Mouse (Mus musculus) intestine, embryonic 16.5 days (tissue): ENCODE data around the gene Ppp1r14d. TPM values are rescaled to one million over a fixed set of nuclear protein-coding genes. Genes with fewer than 3 reads are reported as not detected.

Source experiments
- ATAC-seq: fragments of 200-750 bp; cut with Nextera tagmentation; 2 replicates; pipeline ENCODE4 v1.8.0; 2017; ENCODE audit warnings: moderate TSS enrichment, moderate library complexity
- H3K27ac ChIP-seq: fragments of 300-500 bp; sonication (generic); 2 replicates; pipeline ENCODE4 v1.5.1; 2014; ENCODE audit warnings: mild to moderate bottlenecking, low read length
- H3K27me3 ChIP-seq: fragments of 300-500 bp; sonication (generic); replicated peaks from 2 replicates; pipeline ENCODE4 v1.6.1; 2014; ENCODE audit warnings: low read length, control low read depth, mixed read lengths; ENCODE audit not compliant: control insufficient read depth, insufficient read depth
- H3K36me3 ChIP-seq: fragments of 300-500 bp; sonication (generic); 2 replicates; pipeline ENCODE4 v1.6.1; 2014; ENCODE audit warnings: low read length, control low read depth; ENCODE audit not compliant: control insufficient read depth, insufficient read depth
- H3K4me1 ChIP-seq: fragments of 300-500 bp; sonication (generic); 2 replicates; pipeline ENCODE4 v1.6.1; 2014; ENCODE audit warnings: low read length, control low read depth, mixed read lengths; ENCODE audit not compliant: control insufficient read depth, insufficient read depth
- H3K4me2 ChIP-seq: fragments of 300-500 bp; sonication (generic); 2 replicates; pipeline ENCODE4 v1.6.1; 2014; ENCODE audit warnings: low read depth, low read length, control low read depth
- H3K4me3 ChIP-seq: fragments of 300-500 bp; sonication (generic); 2 replicates; pipeline ENCODE4 v1.5.1; 2014; ENCODE audit warnings: mild to moderate bottlenecking, low read length
- H3K9ac ChIP-seq: fragments of 300-500 bp; sonication (generic); 2 replicates; pipeline ENCODE4 v1.6.1; 2014; ENCODE audit warnings: low read depth, low read length
- H3K9me3 ChIP-seq: fragments of 300-500 bp; sonication (generic); 2 replicates; pipeline ENCODE4 v1.6.1; 2016; ENCODE audit warnings: low read length, control low read depth; ENCODE audit not compliant: control insufficient read depth
- WGBS: fragments of 180-500 bp; shearing (Covaris S2); extraction: QIAGEN DNeasy Blood & Tissue Kit; methylation state at CpG from one replicate; pipeline ENCODE4 v1.1.7; 2014; 5-methylcytosine and 5-hydroxymethylcytosine counted together
- polyA plus RNA-seq: library from polyadenylated mRNA; unstranded; fragments of >200 nt; fragmentation: Nextera tagmentation; extraction: Ambion mirVana; gene quantifications from 2 replicates; pipeline ENCODE4 v1.2.1, GENCODE M21; 2015

The Ppp1r14d gene
- 30.1 and 35.2 TPM in 2 replicates for polyA plus RNA-seq

DNA sequence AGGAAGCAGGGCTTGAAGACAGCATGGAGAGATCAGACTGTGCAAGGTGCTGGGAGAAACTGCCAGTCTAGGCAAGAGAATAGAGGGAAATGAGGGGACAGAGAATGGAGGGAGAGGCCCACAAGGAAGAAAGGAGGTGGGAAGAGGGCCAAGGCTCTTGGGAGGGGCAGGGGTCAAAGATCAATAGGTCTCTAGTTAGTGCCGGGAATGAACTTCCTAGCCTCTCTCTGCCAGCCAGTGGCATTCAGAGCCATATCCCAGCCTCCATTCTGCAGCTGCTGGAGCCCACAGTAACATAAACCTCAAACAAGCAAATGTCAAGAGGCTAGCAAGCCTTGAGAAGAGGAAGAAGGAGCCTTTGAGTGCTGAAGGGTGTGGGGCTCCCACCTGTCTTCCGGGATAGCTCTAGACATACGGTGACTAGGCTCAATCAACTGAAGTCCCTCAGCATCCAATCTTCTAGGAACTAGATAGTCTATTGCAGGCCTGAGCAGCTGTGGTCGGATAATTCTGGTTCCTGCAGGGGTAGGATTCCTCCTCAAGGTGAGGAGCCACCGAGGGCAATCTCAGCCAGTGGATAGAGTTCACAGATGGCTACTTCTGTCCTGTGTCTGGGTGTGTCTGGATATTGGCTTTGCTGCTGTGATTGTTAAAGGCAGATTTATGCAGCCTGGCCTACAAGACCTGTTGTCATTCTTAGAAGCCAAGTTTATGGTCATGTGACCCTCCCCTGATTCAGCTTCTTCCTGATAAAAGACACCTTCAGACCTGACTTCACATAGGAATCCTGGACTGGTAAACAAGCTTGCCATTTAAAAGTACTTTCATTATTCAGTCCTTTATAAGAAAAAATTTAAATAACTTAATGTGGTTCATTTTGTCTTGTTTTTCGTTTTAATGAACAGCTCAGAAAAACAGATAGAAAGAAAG, at the start of gene Ppp1r14d:
Gene Ppp1r14d (minus strand): TSS at position 132 of the 930 bp plus-strand sequence.
- peak within 1 kb of the TSS; percentile 46 for H3K4me2 ChIP-seq
- H3K9ac ChIP-seq: peak within 1 kb of the TSS; percentile 48
- peak within 1 kb of the TSS; percentile 92 for H3K27ac ChIP-seq
- no peaks in the 10 kb centered on the region for H3K9me3 ChIP-seq
- H3K27me3 ChIP-seq: no peaks in the 10 kb centered on the region
- 59% methylated on average over 6 of the region's 6 CpGs for WGBS
- no peaks in the 10 kb centered on the region for H3K36me3 ChIP-seq
- peak within 1 kb of the TSS; percentile 34 for H3K4me3 ChIP-seq
- peak; percentile 79 for ATAC-seq
- H3K4me1 ChIP-seq: peaks cover 3% of the 10 kb centered on the region; the same call in 1 of the 2 replicates

DNA sequence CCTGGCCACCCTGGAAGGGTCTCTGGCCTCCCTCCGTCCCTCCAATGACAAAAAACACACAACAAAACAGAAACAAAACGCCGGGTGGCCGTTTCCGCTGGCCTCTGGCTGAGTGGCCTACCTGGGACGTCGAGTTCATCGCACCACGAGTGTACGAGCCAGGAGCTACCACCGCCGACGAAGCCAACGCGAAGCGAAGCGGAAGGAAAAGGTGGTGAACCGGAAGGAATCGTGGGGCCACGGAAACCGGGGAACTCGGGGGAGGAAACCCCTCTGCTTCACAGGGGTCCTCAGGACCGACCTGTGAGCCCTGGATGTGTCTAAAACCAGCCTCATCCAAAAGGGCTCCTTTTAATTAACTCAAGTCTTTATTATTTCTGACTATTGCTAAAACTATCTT, 48.1 kb upstream of the Ppp1r14d start:
- Histone ChIP-seq H3K27ac (no peak overlapping the region), H3K4me3 (no peak overlapping the region), H3K27me3 (no peaks in the 10 kb centered on the region), H3K4me1 (0 out of 2 replicates have a peak, but pooled peaks cover 3% of the 10 kb centered on the region), H3K4me2 (no peak overlapping the region), H3K36me3 (no peaks in the 10 kb centered on the region), H3K9ac (no peak overlapping the region), H3K9me3 (no peaks in the 10 kb centered on the region)
- WGBS: 88% methylated on average over 23 of the region's 23 CpGs
- ATAC-seq: no peak

DNA sequence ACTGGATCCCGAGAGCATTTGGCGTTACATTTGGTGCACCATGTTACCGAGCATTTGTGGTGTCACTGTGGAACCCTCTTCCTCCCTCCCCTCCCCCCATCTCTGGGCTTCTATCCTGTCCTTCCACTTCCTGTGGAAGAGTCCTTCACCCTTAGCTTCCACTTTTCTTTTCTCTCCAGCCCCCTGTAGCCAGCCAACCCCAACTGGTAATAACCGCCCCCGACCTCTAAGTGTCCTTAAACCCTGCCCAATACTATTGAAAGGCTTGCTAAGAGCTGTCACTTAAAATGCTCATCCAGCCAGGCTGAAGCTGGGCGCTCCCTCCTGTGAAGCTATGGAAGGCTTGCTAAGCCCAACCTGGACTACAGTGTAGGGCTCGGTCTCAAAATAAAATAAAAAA, 47.2 kb upstream of the Ppp1r14d start:
- Histone ChIP-seq H3K9ac (no peak overlapping the region), H3K9me3 (no peaks in the 10 kb centered on the region), H3K4me2 (no peak overlapping the region), H3K27me3 (no peaks in the 10 kb centered on the region), H3K27ac (no peak overlapping the region), H3K36me3 (no peaks in the 10 kb centered on the region), H3K4me1 (0 out of 2 replicates have a peak, but pooled peaks cover 3% of the 10 kb centered on the region), H3K4me3 (no peak overlapping the region)
- 83% methylated on average over 7 of the region's 7 CpGs for WGBS
- ATAC-seq: no peak

DNA sequence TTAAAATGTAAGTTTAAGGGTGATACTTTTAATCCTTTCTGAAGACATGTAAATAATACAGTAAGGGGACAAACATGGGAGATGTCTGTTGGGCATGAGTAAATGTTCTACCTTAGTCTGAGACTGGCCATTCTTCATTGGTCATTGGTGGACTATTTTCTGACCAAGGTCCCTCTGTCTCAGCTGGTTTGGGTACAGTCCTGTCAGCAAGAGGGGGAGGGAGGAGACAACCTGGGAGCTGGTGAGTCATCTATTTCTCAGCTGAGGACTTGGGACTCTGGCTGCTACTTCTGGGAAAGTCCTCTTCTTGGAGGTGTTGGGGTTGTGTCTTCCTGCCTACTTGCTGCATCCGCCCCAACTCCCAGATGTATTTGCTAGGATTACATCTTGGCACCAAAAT, 44.4 kb upstream of the Ppp1r14d start:
- no peak overlapping the region for H3K4me2 ChIP-seq
- peaks cover 10% of the 10 kb centered on the region; the same call in 1 of the 2 replicates for H3K4me1 ChIP-seq
- H3K27me3 ChIP-seq: peaks cover 6% of the 10 kb centered on the region; the same call in 1 of the 2 replicates
- H3K9ac ChIP-seq: no peak overlapping the region
- no peak overlapping the region for H3K27ac ChIP-seq
- 85% methylated on average over 1 of the region's 1 CpGs for WGBS
- no peak overlapping the region for H3K4me3 ChIP-seq
- ATAC-seq: no peak
- no peaks in the 10 kb centered on the region for H3K36me3 ChIP-seq
- H3K9me3 ChIP-seq: no peaks in the 10 kb centered on the region

DNA sequence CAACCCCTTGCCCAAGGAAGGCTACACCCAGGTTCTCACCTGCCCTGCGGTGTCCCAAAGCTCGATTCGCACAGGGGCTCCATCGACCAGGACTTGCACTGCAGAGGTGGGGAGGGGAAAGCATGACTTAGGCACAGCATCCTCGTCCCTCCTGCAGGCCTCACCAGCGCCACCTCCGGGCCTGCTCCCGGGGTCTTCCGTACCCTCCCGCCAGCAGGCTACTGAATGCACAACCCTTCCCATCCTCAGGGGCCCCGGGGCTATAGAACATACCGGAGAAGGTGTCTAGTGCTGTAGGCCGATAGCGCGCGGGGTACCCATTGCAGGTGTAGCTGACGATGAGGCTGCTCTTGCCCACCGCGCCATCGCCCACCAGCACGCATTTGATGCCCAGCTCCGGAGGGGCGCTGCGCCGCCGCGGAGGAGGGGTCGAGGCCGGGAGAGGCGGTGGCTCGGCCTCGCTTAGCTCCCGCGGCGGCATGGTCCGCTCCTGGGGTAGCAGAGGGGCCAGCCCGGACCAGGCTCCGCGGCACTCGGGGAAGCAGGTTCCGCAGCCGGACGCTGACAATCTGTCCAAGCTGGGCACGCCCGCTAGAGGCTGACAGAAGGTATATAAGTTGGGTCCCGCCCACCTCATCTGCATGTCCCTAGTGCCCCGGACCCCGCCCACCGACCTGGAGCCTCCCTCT, 41.1 kb upstream of the Ppp1r14d start, which contains the start of gene Rhov:
Gene Rhov (minus strand): TSS at position 630 of the 689 bp plus-strand sequence.
- H3K27ac ChIP-seq: no peak within 1 kb of the TSS
- H3K9ac ChIP-seq: peak within 1 kb of the TSS; percentile 74
- ATAC-seq: peak; percentile 87
- no peaks in the 10 kb centered on the region for H3K9me3 ChIP-seq
- H3K4me1 ChIP-seq: peaks cover 14% of the 10 kb centered on the region
- WGBS: under 1% methylated on average over 49 of the region's 49 CpGs
- H3K4me3 ChIP-seq: peak within 1 kb of the TSS; percentile 68
- H3K27me3 ChIP-seq: peaks cover 6% of the 10 kb centered on the region; the same call in 1 of the 2 replicates
- no peaks in the 10 kb centered on the region for H3K36me3 ChIP-seq
- peak within 1 kb of the TSS; percentile 100 for H3K4me2 ChIP-seq

DNA sequence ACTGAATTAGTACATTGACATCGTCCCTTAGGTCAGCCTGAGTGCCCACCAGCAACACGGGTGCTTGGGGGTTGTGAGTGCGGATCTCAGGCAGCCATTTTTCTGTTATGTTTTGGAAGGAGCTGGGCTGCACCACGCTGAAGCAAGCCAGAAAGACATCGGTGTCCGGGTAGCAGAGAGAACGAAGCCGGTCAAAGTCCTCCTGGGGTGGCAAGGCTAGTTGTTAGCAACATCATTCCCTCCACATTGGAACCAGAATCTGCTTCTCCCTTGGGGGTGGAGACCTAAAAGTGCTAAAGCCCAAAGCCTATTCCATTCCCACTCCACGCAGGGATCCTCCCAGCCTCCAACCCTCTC, 40.6 kb upstream of the Ppp1r14d start:
- Histone ChIP-seq H3K9ac (peak overlapping the region; percentile 74), H3K4me2 (peak overlapping the region; percentile 100), H3K27ac (no peak overlapping the region), H3K36me3 (no peaks in the 10 kb centered on the region), H3K4me1 (peaks cover 14% of the 10 kb centered on the region), H3K4me3 (peak overlapping the region; percentile 68), H3K9me3 (no peaks in the 10 kb centered on the region), H3K27me3 (peaks cover 6% of the 10 kb centered on the region; the same call in 1 of the 2 replicates)
- 53% methylated on average over 9 of the region's 9 CpGs for WGBS
- ATAC-seq: no peak

DNA sequence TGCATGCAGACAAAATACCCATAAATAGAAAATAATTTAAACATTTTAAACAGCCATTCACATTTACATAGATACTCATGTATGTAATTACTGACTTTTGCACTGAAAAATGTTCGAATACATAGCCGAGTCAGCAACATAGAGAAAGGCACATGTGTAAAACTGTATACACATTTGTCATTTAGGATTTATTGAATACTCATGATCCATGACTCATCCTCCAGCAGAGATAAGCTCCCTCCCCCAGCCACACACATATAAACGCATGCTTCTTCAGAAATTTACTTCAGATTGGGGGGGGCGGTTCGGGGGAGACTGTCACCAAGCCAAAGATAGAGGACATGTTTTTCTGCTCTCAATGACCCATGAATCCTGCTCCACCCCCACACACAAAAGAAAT, 34.1 kb upstream of the Ppp1r14d start:
- Histone ChIP-seq H3K27me3 (no peaks in the 10 kb centered on the region), H3K27ac (no peak overlapping the region), H3K9ac (no peak overlapping the region), H3K4me1 (peaks cover 14% of the 10 kb centered on the region), H3K36me3 (no peaks in the 10 kb centered on the region), H3K4me2 (no peak overlapping the region), H3K9me3 (no peaks in the 10 kb centered on the region), H3K4me3 (no peak overlapping the region)
- no peak for ATAC-seq
- WGBS: 61% methylated on average over 5 of the region's 5 CpGs

DNA sequence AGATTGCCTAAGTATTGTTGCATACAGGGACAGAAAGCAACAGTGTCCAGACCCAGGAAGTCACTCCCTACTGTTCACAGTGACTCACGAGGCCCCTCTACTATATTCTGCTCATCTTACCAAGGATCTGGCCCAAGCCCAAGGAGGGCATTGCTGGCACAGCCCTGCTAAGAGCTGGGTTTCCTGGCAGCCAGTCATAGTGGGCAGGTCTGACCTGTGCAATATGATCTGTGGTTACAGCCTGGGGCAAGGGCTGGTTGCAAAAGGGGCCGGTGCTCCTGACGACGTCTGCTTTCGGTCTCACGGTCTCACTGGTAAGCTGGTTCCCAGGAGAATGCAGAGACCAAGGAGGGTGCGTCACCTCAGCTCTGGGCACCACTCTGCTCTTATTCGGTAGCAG, 33.3 kb upstream of the Ppp1r14d start:
- Histone ChIP-seq H3K9me3 (no peaks in the 10 kb centered on the region), H3K9ac (no peak overlapping the region), H3K4me3 (no peak overlapping the region), H3K36me3 (no peaks in the 10 kb centered on the region), H3K4me1 (peaks cover 11% of the 10 kb centered on the region), H3K27me3 (no peaks in the 10 kb centered on the region), H3K4me2 (peak overlapping the region; percentile 1; the same call in 1 of the 2 replicates), H3K27ac (0 out of 2 replicates have a peak overlapping the region, but pooled peaks have one; percentile 14)
- ATAC-seq: peak; percentile 88
- 25% methylated on average over 8 of the region's 8 CpGs for whole genome bisulfite sequencing

DNA sequence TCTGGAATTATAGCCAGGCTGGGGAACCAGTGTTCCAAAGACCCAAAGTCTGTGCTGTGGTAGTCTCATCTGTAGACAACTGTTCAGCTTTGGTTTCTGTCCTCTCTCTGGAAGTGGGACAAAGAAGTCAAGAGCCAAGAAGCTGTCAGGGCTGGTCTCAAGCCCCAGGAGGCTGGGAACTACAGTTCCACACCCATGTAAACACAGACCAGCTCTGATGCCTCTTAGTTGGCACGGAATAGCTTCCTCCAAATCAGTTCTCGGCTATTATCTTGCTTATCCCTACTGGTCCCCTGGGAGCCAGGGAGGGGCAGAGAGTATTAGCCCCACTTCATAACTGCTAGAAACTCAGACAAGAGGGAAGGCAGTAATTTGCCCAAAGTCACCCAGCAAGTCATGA, 31.6 kb upstream of the Ppp1r14d start:
- Histone ChIP-seq H3K27me3 (no peaks in the 10 kb centered on the region), H3K4me3 (no peak overlapping the region), H3K4me2 (no peak overlapping the region), H3K27ac (no peak overlapping the region), H3K9me3 (no peaks in the 10 kb centered on the region), H3K4me1 (peaks cover 11% of the 10 kb centered on the region), H3K9ac (no peak overlapping the region), H3K36me3 (no peaks in the 10 kb centered on the region)
- ATAC-seq: no peak
- WGBS: 28% methylated on average over 2 of the region's 2 CpGs
